Mouse (Mus musculus) stomach, embryonic 14.5 days (tissue): Measurements from ENCODE around the gene Rnf152. TPM values are rescaled to one million over a fixed set of nuclear protein-coding genes. Genes with fewer than 3 reads are reported as not detected.

ENCODE experiments used
- ATAC-seq: fragments of 200-750 bp; cut with Nextera tagmentation; 2 replicates; pipeline ENCODE4 v1.8.0; 2017; ENCODE audit warnings: low read depth, moderate TSS enrichment; ENCODE audit not compliant: insufficient number of reproducible peaks, insufficient read depth, low FRiP score
- H3K27ac ChIP-seq: fragments of 300-500 bp; sonication (generic); 2 replicates; pipeline ENCODE4 v1.5.1; 2014; ENCODE audit warnings: mild to moderate bottlenecking, low read length, moderate library complexity, mixed read lengths
- H3K27me3 ChIP-seq: fragments of 300-500 bp; sonication (generic); 2 replicates; pipeline ENCODE4 v1.6.1; 2014; ENCODE audit warnings: low read length, control low read depth, mixed read lengths; ENCODE audit not compliant: control insufficient read depth, insufficient read depth
- H3K36me3 ChIP-seq: fragments of 300-500 bp; sonication (generic); 2 replicates; pipeline ENCODE4 v1.6.1; 2014; ENCODE audit warnings: mild to moderate bottlenecking, control low read depth, low read length, moderate library complexity, mixed read lengths; ENCODE audit not compliant: control insufficient read depth, insufficient read depth
- H3K4me1 ChIP-seq: fragments of 300-500 bp; sonication (generic); 2 replicates; pipeline ENCODE4 v1.6.1; 2014; ENCODE audit warnings: low read length, control low read depth, mixed read lengths; ENCODE audit not compliant: control insufficient read depth, insufficient read depth
- H3K4me2 ChIP-seq: fragments of 300-500 bp; sonication (generic); replicated peaks from 2 replicates; pipeline ENCODE4 v1.6.1; 2014; ENCODE audit warnings: low read depth, low read length, control low read depth
- H3K4me3 ChIP-seq: fragments of 300-500 bp; sonication (generic); 2 replicates; pipeline ENCODE4 v1.5.1; 2014; ENCODE audit warnings: low read depth, low read length, control low read depth
- H3K9ac ChIP-seq: fragments of 300-500 bp; sonication (generic); replicated peaks from 2 replicates; pipeline ENCODE4 v1.6.1; 2014; ENCODE audit warnings: low read depth, mild to moderate bottlenecking, control low read depth, low read length, moderate library complexity, mixed read lengths
- H3K9me3 ChIP-seq: fragments of 300-500 bp; sonication (generic); 2 replicates; pipeline ENCODE4 v1.6.1; 2016; ENCODE audit warnings: low read depth, low read length, control low read depth; ENCODE audit not compliant: control insufficient read depth
- WGBS: fragments of 180-500 bp; shearing (Covaris S2); extraction: QIAGEN DNeasy Blood & Tissue Kit; methylation state at CpG from one replicate; pipeline ENCODE4 v1.1.7; 2014; 5-methylcytosine and 5-hydroxymethylcytosine counted together
- polyA plus RNA-seq: library from polyadenylated mRNA; unstranded; fragments of >200 nt; fragmentation: Nextera tagmentation; extraction: Ambion mirVana; gene quantifications from 2 replicates; pipeline ENCODE4 v1.2.1, GENCODE M21; 2014

The Rnf152 gene
- polyA plus RNA-seq, 1 experiment from 2014 or later: 1.9 TPM

DNA sequence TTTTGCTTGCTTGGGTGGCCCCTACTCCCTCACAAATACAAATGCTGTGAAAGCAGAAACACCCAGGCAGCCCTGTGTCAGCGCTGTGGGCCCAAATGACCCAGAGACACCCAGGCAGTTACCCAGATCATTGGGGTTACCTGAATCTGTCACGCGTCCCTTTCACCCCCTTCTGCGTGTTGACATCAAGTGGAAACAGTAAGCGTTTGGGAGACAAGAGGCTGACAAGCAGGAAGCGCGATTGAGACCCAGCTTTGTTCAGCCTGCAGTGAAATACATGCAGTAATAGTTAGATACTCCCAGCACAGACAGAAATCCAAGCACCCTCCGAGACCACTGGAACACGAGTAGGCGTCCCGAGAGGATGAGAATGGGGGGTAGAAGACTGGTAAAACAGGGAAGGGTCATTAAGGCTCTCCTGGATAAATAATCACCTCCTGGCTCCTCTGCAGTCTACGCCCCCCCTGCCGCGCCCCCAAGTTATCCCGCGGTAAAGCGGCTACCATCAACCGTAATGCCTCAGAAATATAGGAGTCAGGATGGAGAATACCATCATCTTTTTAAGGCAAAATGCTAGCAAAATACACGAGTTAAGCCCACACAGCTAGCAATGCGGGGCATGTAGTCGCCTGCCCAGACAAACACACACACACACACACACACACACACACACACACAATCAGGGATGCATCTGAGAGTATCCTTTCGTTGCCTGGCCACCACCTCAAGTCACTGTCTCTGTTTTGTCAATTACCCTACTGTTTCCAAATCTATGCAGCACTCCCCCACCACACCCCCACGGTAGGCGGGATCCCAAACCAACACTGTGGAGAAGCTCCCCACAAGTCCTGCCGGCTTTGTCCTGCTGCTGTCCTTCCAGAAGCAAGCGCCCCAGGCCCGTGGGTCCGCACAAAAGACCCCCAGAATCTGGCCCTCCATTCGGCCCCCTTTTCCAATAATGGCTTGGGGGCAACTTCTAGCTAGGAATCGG is 1.3 kb downstream of the Rnf152 start:
- Histone ChIP-seq H3K4me1 (0 out of 2 replicates have a peak, but pooled peaks cover 5% of the 10 kb centered on the region), H3K9me3 (no peaks in the 10 kb centered on the region)
- 5% methylated on average over 30 of the region's 30 CpGs for WGBS

DNA sequence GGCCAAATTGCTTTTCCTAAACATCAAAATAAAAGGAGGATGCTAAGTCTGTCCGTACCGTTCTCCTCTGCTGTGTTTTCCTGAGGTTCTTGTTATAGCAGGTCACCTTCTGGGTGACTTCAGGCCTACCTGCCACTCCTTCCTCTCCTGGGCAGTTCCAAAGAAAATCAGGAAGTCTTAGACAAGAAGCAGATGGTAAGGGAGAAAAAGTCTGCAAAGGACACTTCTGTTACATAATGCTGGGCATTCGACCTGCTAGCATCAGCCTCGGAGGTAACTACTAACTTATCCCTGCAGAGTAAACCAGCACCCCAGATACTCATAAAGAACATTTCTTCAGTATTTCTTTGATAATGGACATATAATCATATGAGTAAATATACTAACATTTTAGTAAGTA is 4.7 kb downstream of the Rnf152 start:
- Histone ChIP-seq H3K27me3 (no peaks in the 10 kb centered on the region), H3K4me3 (no peak overlapping the region), H3K4me1 (0 out of 2 replicates have a peak, but pooled peaks cover 5% of the 10 kb centered on the region), H3K9ac (no peak overlapping the region), H3K36me3 (no peaks in the 10 kb centered on the region), H3K4me2 (no peak overlapping the region), H3K27ac (no peak overlapping the region), H3K9me3 (no peaks in the 10 kb centered on the region)
- 84% methylated on average over 4 of the region's 4 CpGs for WGBS
- ATAC-seq: no peak

More for the DNA sequence above, 1.3 kb downstream of the Rnf152 start:
- peak overlapping the region; percentile 79 for H3K4me3 ChIP-seq
- ATAC-seq: 0 out of 2 replicates have a peak, but pooled peaks have one; percentile 21
- no peaks in the 10 kb centered on the region for H3K36me3 ChIP-seq
- no peaks in the 10 kb centered on the region for H3K27me3 ChIP-seq
- H3K4me2 ChIP-seq: peak overlapping the region; percentile 88
- peak overlapping the region; percentile 49 for H3K9ac ChIP-seq
- H3K27ac ChIP-seq: no peak overlapping the region

DNA sequence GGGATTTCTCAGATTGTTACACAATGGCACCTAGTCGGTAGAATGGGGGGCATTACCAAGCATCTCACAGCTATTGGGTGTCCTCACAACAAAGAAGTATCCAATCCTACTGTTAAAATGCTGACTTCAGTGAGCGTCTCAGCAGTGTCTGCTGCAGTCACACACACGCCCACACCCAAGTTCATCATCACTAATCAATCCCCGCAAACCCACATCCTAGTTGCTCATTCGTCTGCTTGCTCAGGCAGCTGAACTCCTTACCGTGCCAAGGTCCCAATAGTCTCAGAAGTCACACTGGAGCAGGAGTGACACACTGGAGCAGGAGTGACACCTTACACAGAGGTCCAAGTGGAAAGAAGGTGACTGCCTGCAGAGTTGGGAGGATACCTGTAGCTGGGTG is 14.2 kb downstream of the Rnf152 start:
- no peak for ATAC-seq
- H3K4me2 ChIP-seq: no peak overlapping the region
- no peaks in the 10 kb centered on the region for H3K4me1 ChIP-seq
- no peak overlapping the region for H3K27ac ChIP-seq
- no peaks in the 10 kb centered on the region for H3K9me3 ChIP-seq
- no peak overlapping the region for H3K9ac ChIP-seq
- H3K4me3 ChIP-seq: no peak overlapping the region
- WGBS: 87% methylated on average over 6 of the region's 6 CpGs
- no peaks in the 10 kb centered on the region for H3K27me3 ChIP-seq
- H3K36me3 ChIP-seq: no peaks in the 10 kb centered on the region

DNA sequence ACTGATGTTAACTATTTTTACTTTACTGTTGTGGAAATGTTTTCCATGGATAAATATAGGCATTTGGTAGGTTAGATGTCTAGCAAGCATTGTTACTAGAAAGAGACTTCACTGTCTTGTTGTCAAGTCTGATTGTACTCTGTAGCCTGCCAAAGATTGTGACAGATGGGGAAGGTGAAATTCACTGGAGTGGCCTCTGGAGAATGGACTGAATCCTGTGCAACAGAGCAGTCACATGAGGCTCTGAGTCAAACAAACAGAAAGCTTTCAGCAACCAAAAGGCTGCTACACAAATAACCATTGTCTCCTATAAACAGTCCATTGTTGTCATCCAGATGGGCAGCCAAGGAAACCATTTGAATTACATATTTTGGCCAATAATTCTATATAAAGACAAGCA is 15.6 kb downstream of the Rnf152 start:
- Histone ChIP-seq H3K9ac (no peak overlapping the region), H3K27ac (no peak overlapping the region), H3K36me3 (no peaks in the 10 kb centered on the region), H3K4me1 (no peaks in the 10 kb centered on the region), H3K4me3 (no peak overlapping the region), H3K27me3 (no peaks in the 10 kb centered on the region), H3K9me3 (no peaks in the 10 kb centered on the region), H3K4me2 (no peak overlapping the region)
- no peak for ATAC-seq

DNA sequence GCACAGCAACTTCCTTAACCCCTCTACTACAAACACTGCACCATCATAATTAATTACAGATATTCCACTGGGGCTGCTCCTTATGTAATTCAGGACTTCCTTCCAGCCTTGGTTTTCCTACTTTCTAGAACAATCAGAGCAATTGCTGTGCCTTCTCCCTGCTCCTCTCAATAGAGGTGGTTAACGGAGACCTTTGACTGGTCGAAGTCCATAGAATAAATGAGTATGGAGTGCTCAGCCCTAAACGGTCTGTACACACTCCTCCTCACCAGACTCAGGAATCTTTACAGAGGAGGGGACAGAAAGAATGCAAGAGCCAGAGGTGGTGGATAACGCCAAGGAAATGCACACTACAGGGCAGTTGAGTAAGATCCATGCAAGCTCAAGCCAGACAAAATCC is 19.1 kb downstream of the Rnf152 start:
- Histone ChIP-seq H3K27me3 (no peaks in the 10 kb centered on the region), H3K9ac (no peak overlapping the region), H3K9me3 (no peaks in the 10 kb centered on the region), H3K4me1 (no peaks in the 10 kb centered on the region), H3K4me2 (no peak overlapping the region), H3K4me3 (no peak overlapping the region), H3K27ac (no peak overlapping the region), H3K36me3 (no peaks in the 10 kb centered on the region)
- 60% methylated on average over 4 of the region's 4 CpGs for WGBS
- ATAC-seq: no peak

DNA sequence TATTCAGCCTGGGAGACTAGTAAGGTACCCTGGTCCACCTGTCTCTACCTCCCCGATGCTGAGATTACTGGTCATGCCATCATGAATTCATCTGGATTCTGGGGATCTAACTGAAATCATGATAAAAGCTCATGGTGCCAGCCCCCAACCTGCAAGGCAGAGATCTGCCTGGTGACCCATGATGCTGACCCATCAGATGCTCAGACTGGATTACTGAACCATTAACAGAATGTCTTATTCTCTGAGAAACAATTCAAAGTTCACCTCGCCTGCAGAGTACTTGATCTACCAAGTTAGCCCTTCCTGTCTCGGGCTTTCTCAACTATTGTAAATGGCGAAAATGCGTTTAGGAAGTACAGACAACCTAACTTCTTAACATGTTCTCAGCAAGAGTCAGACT is 20.4 kb downstream of the Rnf152 start:
- WGBS: 93% methylated on average over 5 of the region's 5 CpGs
- Histone ChIP-seq H3K4me3 (no peak overlapping the region), H3K36me3 (no peaks in the 10 kb centered on the region), H3K27me3 (no peaks in the 10 kb centered on the region), H3K9me3 (no peaks in the 10 kb centered on the region), H3K4me1 (no peaks in the 10 kb centered on the region), H3K4me2 (no peak overlapping the region), H3K27ac (no peak overlapping the region), H3K9ac (no peak overlapping the region)
- no peak for ATAC-seq

DNA sequence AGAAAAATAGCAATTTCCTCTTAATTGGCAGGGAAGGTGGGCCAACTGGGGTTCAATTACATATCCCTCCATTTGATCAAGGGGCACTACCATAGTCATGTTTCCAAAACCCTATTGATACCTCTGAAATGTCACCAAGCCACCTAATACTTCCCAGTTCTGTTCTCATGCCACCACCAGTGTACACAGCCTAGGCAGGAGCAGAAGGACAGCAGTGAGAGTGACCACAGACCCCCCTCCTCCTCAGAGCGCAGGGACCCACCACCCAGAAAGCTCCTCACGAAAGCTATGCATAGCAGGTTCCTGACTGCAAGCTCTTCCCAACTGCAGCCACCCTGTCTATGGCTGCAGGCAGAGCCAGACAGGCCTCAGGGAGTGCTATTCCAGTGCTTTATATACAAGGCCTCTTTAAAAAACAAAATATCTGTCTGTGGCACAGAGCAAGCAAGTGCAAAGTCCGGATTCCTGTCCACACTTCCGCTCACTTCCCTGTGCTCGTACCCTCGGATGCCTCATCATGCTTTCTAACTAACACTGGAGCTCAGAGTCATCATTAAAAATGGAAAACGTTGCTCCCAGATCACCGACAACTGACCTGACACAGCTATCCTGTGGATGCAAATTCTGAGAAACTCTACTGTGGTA is 24.3 kb downstream of the Rnf152 start:
- Histone ChIP-seq H3K36me3 (no peaks in the 10 kb centered on the region), H3K4me1 (no peaks in the 10 kb centered on the region), H3K27ac (no peak overlapping the region), H3K4me3 (no peak overlapping the region), H3K9me3 (no peaks in the 10 kb centered on the region), H3K9ac (no peak overlapping the region), H3K27me3 (no peaks in the 10 kb centered on the region), H3K4me2 (no peak overlapping the region)
- no peak for ATAC-seq
- WGBS: 84% methylated on average over 8 of the region's 8 CpGs

DNA sequence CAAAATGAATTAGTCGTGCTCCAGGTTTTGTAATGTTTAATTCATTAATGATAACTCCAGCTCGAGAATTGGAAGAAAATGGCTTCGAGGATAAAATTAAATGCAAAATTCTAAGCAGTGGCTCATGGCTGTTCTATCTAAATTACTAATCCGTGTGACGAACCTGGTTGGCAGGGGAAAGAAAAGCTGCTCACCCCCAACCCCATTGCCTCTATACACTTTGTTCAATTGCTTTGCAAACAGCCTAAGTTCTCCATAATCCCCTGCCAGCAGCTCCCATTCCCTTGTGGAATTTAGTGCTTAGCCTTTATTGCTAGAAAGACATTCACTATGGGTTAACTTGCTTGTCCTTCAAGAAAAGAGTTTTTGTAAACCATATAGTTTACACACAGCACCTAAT is 24.9 kb downstream of the Rnf152 start:
- Histone ChIP-seq H3K4me2 (no peak overlapping the region), H3K27me3 (no peaks in the 10 kb centered on the region), H3K4me3 (no peak overlapping the region), H3K27ac (no peak overlapping the region), H3K36me3 (no peaks in the 10 kb centered on the region), H3K9me3 (no peaks in the 10 kb centered on the region), H3K9ac (no peak overlapping the region), H3K4me1 (no peaks in the 10 kb centered on the region)
- no peak for ATAC-seq
- 70% methylated on average over 5 of the region's 5 CpGs for WGBS
